Mouse (Mus musculus) layer of hippocampus, adult 11-12 months (tissue): ENCODE measurements around the gene 2310030G06Rik.

ENCODE experiments used
- DNase-seq: peaks from one replicate; pipeline ENCODE4 v3.0.0; 2022; ENCODE audit warnings: low spot score

2310030G06Rik gene

GRCm38 (mm10) chr9:50746214-50746677 lies at the start of gene 2310030G06Rik:
TSS of gene 2310030G06Rik (minus strand) at chr9:50746536.
- no peak for DNase-seq

- no peak for DNase-seq
Observed at GRCm38 (mm10) chr9:50795266-50795665, 48.9 kb upstream of the 2310030G06Rik start.

GRCm38 (mm10) chr9:50782155-50782554 lies 35.8 kb upstream of the 2310030G06Rik start:
- no peak for DNase-seq

- DNase-seq, result no peak
Observed at GRCm38 (mm10) chr9:50776162-50776760, 29.9 kb upstream of the 2310030G06Rik start.

GRCm38 (mm10) chr9:50775662-50776126 lies 29.4 kb upstream of the 2310030G06Rik start:
- DNase-seq, result no peak

- DNase-seq, result peak; percentile 88
Observed at GRCm38 (mm10) chr9:50774991-50775612, 28.8 kb upstream of the 2310030G06Rik start, which contains the start of the genes Alg9 and 1110032A03Rik. TSS of gene Alg9 (plus strand) at chr9:50775019. TSS of gene 1110032A03Rik (minus strand) at chr9:50775520.

GRCm38 (mm10) chr9:50774026-50774462 lies 27.7 kb upstream of the 2310030G06Rik start:
- DNase-seq, result no peak

GRCm38 (mm10) chr9:50770011-50770410 lies 23.7 kb upstream of the 2310030G06Rik start:
- DNase-seq, result no peak

GRCm38 (mm10) chr9:50768107-50769002 lies 22.0 kb upstream of the 2310030G06Rik start, which contains the start of gene Fdxacb1:
TSS of gene Fdxacb1 (plus strand) at chr9:50768236.
- DNase-seq, result peak; percentile 99

- DNase-seq, result no peak
Observed at GRCm38 (mm10) chr9:50767531-50768106, 21.3 kb upstream of the 2310030G06Rik start.

- peak; percentile 49 for DNase-seq
Observed at GRCm38 (mm10) chr9:50763331-50763730, 17.0 kb upstream of the 2310030G06Rik start.

GRCm38 (mm10) chr9:50761520-50762243 lies 15.3 kb upstream of the 2310030G06Rik start:
- no peak for DNase-seq

- no peak for DNase-seq
Observed at GRCm38 (mm10) chr9:50756711-50757110, 10.4 kb upstream of the 2310030G06Rik start.

- DNase-seq, result peak; percentile 48
Observed at GRCm38 (mm10) chr9:50753947-50754346, 7.6 kb upstream of the 2310030G06Rik start.

- peak; percentile 81 for DNase-seq
Observed at GRCm38 (mm10) chr9:50752784-50753615, 6.7 kb upstream of the 2310030G06Rik start.

- no peak for DNase-seq
Observed at GRCm38 (mm10) chr9:50752054-50752602, 5.8 kb upstream of the 2310030G06Rik start, which contains the start of gene Hspb2. TSS of gene Hspb2 (minus strand) at chr9:50752354.

GRCm38 (mm10) chr9:50751323-50751722 lies 5.0 kb upstream of the 2310030G06Rik start, which contains the start of gene Cryab:
TSS of gene Cryab (plus strand) at chr9:50751325.
- DNase-seq, result no peak

GRCm38 (mm10) chr9:50750706-50751105 lies 4.4 kb upstream of the 2310030G06Rik start:
- DNase-seq, result no peak

- no peak for DNase-seq
Observed at GRCm38 (mm10) chr9:50745806-50746205, 530 bp downstream of the 2310030G06Rik start.

- DNase-seq, result no peak
Observed at GRCm38 (mm10) chr9:50742744-50743143, 3.6 kb downstream of the 2310030G06Rik start.
